Mouse (Mus musculus): Measurements from ENCODE around the gene Stard8.
A peak's percentile ranks its signal among the peaks of the same experiment; 100 is the strongest.
"Not testable (repeated sequence)": the region's sequence is repeated elsewhere in the genome, so short reads cannot be mapped to it uniquely, and the experiment has no call there.

The Stard8 gene

DNA sequence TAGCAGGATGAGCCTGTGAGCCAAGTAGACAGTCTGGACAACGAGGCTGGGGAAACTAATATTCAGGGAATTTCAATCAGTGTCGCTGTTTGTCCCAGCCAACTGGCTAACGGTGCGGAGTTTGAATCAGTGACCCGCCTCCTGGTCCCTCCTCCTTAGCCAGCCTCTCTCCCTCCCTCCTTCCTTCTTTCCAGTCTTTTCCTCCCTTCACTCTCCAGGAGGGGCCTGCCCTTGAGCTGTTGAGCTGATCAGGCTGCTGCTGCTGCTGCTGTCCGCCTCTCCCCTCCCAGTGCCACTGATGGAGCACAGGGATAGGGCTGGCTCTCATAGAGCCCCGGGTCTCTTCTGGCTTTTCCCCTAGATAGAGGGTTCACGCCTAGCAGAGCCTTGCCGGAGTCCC lies at the start of gene Stard8:
Stard8 (plus strand) TSS at position 203 of the 400 bp plus-strand sequence.
- DNase-seq, result no peak

DNA sequence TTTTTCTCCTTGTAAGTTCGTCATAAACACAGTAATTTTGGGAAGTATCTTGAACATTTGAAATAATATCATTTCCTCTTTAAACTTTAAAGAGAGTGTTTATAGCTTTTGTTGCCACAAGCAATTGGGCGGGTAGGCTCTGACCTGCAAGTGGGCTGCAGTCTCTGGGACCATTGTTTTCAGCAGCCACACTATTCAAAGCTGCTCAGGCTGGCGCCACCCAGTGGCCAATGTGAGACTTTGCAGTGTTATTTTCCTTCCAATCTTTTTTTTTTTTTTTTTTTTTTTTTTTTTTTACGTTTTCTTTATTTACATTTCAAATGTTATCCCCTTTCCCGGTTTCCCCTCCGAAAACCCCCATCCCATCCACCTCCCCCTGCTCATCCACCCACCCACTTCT lies 49.1 kb upstream of the Stard8 start:
- DNase-seq, result peak; percentile 5

DNA sequence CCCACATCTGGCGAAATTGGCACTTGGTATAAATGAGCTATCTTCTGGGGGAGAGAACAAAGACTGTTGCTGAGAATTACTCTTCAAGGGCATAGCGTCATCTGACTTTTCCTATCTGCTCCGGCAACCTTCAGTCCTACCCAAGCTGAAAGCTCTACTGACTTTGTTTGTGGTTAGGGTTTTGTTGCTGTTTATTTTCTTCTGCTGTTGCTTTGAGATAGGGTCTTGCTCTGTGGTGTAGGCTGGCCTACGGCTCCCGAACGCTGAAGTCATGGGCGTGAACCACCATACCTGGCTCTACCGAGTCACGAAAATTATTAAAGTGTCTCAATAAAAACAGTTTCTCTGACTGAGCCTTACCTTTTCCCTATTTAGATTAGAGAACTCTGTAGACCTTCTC lies 44.8 kb upstream of the Stard8 start:
- DNase-seq, result no peak

GRCm38 (mm10) chrX:98959050-98959449 lies 44.0 kb upstream of the Stard8 start:
- DNase-seq, result no peak

GRCm38 (mm10) chrX:98963742-98964141 lies 39.3 kb upstream of the Stard8 start:
- no peak for DNase-seq

DNA sequence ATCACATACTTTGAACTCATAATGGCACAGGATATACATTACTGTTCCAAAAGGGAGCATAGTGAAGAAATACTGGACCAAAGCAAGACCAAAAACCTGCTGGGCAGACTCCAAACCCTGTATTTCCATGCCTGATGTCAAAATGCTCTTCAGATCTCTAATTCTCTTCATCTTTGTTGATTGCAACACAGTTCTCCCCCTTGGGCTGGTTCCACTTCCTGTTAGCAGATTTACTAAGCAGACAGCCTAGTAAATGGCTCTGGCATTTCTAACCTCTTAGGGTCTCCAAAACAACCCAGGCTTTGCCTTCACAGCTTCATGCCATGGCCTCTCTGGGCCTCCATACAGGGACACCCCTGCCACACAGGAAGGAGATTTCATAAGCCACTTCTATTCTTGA lies 38.5 kb upstream of the Stard8 start:
- no peak for DNase-seq

DNA sequence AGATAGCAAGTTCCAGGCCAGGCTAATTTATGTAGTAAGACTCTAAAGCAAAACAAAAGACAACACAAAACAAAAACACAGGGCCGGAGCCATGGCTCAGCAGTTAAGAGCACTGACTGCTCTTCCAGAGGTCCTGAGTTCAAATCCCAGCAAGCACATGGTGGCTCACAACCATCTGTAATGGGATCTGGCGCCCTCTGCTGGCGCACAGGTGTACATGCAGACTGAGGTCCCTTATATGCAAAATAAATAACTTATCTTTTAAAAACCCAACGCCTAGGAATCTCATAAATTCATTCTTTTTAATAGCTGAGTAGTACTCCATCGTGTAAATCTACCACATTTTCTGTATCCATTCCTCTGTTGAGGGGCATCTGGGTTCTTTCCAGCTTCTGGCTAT lies 16.4 kb upstream of the Stard8 start:
- DNase-seq, result not testable (repeated sequence)

DNA sequence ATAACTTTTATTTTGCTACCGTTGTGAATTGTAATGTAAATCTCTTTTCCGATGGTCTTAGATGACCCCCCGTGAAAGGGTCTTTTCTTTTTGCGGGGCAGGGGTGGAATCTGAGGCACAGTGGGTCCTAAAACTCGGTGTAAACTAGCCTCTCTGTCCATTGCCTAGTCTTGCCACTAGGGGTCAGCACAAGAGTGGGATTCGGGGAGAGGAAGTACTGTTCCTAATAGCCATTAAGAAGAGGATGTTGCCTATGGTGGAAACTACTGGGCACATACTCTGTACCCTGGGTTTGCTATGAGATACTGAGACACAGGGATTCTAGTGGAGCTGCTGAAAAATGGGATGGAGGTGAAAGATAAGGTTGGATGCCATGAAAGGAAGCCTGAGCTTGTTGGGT lies 13.5 kb upstream of the Stard8 start:
- no peak for DNase-seq

DNA sequence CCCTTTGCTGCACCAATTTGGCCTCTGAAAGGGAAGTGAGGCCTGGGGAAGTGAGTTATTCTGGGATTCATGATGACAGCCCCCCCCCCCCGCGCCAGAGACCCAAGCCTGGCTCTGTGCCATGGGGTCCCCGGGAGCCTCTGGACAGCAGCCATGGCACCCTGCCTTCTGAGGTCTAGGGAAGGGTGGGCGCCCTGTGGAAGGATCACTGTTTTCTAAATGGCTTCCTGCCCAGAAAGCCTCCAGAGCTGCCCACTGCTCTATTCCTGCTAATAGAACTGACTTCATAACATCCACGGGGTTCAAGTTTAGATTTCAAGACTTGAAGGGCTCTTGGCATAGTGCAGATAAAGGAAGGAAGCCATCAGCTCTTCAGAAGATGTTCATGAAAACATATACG lies 983 bp upstream of the Stard8 start:
- DNase-seq, result no peak

- DNase-seq, result no peak
Observed at GRCm38 (mm10) chrX:99010581-99010980, 7.5 kb downstream of the Stard8 start.

DNA sequence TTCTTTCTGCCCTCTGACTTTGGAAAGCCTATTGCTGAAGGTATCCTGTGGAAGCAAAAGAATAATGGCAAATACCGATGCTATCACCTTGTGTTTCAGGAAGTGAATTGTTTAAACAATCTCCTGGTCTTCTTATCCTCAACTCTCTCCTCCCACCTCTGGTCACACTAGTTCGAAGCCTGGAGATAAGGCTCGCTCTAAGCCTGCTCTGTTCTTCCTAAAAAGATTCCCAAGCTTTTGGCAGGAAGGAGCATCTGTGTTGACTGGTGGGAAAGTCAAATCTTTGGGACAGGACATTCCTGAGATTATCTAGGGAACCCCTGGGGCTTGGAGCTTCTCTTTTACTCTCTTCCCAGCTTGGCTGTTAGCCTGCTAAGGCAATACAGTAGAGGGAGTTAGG lies 8.2 kb downstream of the Stard8 start:
- no peak for DNase-seq

DNA sequence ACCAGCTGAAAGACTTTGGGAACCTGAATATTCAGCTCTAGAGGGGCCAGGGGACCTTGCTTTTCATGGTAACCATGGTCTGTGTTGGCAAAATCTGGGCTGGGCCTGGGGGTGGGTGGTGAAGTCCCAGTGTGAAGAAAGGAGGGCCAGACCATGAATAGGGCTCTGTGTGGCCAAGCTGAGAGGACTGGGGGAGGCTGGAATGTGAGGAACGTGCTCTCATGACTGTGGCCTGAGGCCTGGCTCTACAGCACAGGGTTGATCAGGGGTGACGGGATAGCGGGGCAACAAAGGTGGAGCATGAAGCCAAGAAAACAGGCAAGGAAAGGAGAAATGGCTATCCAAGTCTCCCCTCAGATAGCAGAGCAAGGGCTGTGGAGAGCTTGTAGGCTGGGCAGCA lies 9.4 kb downstream of the Stard8 start:
- no peak for DNase-seq

DNA sequence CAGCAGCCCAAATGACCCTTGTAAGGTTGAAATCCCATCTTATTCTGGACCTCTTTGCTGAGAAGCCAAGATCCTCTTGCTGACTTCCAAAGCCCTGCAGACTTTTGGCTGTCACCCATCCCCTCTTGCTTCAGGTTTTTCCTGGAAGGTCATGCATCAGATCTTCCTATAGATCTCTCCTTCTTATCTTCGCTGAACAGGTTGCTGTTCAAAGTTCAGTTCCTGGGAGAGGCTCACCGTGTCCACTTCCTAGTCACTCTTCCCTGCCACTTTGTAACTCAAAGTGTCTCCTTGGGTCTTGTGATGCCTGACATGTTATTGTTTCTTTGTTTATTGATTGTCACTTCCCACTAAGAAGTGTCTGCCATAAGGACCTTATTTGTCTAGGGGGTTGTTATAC lies 12.7 kb downstream of the Stard8 start:
- DNase-seq, result no peak

DNA sequence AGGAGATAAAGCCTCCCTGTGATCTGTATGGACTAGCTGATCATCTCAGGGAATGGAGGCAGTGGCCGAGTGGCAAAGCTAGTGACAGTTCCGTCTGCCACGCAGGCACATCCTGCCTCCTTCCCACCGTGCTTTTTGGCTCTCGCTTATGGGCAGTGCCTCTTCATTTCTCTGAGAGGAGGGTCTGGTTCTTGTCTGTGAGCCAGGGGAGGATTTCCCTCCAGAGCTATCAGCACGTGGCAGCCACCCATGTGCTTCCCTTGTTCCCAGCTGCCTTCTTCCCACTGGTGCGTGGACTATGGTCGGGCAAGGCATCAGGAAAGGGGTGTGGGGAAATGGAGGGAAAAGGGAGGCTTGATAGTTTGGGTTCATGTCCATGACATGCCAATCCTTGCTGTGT lies 13.9 kb downstream of the Stard8 start:
- no peak for DNase-seq

DNA sequence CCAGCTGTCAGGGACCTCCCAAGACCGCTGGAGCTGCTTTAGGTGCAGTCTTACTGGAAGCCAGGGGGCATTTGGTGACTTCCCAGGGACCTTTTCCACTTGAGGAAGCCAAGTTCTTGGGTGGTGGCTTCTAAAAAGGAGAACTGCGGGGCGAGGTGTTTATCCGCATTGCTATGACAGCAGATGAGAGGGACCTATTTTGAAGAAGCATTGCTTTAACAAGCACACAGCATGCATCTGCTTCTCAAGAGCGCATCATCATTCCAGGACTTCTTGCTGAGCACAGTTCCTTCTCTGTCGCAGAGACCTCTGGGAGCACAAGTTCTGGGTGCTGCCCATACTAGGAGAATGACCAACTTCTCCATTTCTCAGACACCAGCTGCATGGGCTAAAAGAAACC lies 14.8 kb downstream of the Stard8 start:
- DNase-seq, result no peak

GRCm38 (mm10) chrX:99019303-99019702 lies 16.3 kb downstream of the Stard8 start:
- DNase-seq, result no peak

DNA sequence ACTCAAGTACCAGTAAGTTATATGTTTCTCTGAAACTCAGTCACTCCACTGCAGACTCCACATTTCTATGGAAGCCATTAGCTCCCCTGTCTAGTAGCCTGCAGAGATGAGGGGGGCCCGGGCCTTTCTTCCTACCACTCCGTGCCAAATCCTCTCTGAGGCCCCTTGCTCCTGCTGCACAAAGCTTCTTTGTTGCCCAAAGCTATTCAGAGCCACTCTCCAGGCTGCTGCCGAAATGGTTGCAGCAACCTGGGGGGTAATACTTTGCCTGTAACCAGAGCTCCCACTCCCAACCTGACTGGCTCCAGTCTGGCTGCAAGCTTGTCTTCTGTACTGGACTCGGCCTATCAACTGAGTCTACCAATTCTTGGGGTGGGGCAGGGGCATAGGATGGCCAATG lies 17.2 kb downstream of the Stard8 start:
- DNase-seq, result no peak

GRCm38 (mm10) chrX:99021593-99021992 lies 18.5 kb downstream of the Stard8 start:
- no peak for DNase-seq

GRCm38 (mm10) chrX:99023951-99024350 lies 20.9 kb downstream of the Stard8 start:
- no peak for DNase-seq

GRCm38 (mm10) chrX:99035407-99035806 lies 32.4 kb downstream of the Stard8 start:
- DNase-seq, result no peak

DNA sequence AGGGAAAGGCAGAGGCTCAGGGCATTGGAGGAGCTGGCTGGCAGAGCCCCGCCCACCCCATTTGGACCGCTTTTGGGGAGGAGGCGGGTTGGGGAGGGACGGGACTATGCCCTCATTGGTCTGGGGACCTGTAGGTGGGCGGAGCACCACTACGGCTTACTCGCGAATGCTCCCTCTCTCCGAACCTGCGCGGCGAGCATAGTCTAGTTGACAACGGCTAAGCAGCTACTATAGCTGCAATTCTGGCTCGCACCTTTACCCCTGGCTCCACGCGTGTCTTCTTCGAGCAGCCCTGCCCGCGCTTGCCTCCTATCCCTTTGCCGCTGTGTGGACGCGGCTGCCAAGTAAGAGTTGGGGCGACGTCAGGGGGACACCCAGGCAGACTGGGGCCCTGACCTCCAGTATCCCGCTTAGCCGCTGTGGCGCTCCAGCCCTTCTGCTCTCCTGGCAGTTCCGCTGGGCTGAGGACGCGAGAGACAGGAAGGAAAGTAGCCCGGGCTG lies 39.5 kb downstream of the Stard8 start:
- peak; percentile 33 for DNase-seq

GRCm38 (mm10) chrX:99043275-99043674 lies 40.2 kb downstream of the Stard8 start:
- no peak for DNase-seq

GRCm38 (mm10) chrX:99043739-99044138 lies 40.7 kb downstream of the Stard8 start:
- no peak for DNase-seq

DNA sequence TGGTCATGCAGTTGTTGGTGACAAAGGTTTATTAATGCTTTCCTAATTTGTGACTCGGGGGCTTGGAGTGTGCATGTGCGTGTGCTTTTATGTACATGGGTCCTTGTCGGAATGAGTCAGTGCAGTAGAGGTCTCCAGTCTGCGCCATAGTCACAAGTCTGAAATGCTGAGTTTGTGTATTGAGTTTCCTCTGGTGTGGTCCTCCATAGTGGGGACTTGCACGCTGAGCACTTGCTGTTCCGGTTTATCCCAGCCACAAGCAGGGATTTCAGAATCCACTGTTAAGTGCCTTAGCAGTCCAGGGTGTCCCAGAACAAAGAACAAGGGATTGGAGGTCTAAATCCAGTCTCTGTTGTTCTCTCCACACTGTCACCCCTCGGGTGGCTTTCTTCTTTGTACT lies 42.3 kb downstream of the Stard8 start:
- no peak for DNase-seq

DNA sequence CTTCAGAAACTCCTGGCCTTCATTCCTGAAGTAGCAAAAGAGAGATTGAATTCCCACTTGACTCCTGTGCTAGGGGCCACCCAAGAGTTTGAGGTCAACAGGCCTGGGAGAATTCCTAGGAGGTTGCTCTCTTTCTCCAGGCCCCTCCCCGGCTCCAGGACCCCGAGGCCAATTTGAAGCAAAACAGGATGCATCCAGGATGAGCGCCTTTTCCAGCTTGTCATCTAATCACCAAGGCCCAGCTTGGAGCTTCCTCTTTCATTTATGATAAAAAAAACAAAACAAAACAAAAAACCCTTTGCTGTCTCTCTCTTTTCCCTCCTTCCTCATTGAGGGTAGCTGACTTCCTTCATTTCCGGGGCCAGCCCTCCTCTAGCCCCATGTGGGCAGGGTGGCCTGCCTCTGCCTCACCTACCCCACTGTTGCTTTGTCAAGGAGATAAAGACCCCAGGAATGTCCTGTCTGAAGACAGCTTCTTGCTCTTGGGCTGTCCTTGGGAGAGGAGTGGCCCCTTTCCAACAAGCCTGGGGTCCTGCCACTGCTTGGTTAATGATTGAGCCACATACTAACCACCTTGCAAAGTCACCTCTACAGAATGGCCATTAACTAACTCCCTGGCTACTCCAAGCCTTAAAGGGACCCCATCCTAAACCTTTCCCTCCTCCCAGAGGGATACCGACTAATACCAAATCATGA lies 43.5 kb downstream of the Stard8 start:
- no peak for DNase-seq

All from cerebellum, adult 11 months (tissue).